Mouse (Mus musculus): Measurements from ENCODE around the gene Dppa3.
"Not testable (repeated sequence)": the region's sequence is repeated elsewhere in the genome, so short reads cannot be mapped to it uniquely, and the experiment has no call there.

Dppa3 gene

DNA sequence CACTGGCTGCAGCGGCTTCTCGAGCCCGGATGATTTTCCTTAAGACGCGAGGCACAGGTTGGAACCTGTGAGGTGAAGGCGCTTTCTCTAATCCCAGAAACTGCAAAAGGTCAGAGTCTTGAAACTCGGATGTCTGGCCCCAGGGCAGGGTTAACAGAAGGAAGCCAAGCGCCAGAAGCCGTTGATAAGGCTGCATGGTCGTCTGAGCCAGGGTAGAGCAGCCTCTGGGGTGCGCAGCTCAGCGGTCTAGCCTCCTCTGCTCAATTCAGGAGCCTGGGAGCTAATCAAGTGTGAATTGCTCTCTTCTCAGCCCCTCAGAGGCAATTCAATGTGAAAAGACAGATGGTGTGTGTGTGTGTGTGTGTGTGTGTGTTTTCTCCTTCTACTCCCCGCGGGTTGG lies 16.4 kb upstream of the Dppa3 start, which contains the start of gene Gdf3:
TSS of gene Gdf3 (minus strand) at position 317 of the 400 bp plus-strand sequence.
- DNase-seq (ENCODE audit: low spot score in 2 of 2), result no peak

GRCm38 (mm10) chr6:122612426-122612825 lies 13.8 kb upstream of the Dppa3 start:
- DNase-seq (ENCODE audit: low spot score in 2 of 2), result no peak

DNA sequence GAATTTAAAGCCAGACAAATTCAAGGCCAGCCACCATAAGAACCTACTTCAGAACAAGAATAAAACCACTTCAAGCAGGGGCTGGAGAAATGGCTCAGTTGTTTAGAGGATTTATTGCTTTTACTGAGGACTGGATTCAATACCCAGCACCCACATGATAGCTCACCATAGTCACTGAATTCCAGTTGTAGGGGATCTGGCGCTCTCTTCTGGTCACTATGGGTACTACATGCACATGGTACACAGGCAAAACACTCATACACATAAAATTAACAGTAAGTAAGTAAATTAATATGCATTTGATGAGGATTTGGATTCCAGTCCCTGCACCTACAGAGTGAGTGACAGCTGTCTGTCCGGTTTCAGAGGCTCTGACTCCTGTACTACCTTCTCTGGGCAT lies 12.2 kb upstream of the Dppa3 start:
- DNase-seq (ENCODE audit: low spot score in 2 of 2), result no peak

DNA sequence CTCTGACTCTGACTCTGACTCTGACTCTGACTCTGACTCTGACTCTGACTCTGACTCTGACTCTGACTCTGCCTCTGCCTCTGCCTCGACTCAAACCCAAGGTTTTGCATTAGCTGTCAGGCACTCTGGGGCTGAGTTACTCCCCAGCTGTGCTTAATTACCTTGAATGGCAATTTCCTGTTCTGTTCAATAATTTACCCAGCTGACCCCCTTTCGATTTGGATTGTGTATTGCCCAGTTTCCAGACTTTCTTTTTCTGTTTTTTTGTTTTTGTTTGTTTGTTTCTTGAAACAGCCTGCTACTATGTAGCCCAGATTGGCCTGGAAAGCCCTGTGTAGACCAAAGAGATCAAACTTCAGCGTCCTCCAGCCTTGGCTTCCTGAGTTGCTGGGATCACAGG lies 10.2 kb upstream of the Dppa3 start:
- DNase-seq (ENCODE audit: low spot score in 2 of 2), result no peak

GRCm38 (mm10) chr6:122621066-122621465 lies 5.1 kb upstream of the Dppa3 start:
- DNase-seq (ENCODE audit: low spot score in 2 of 2), result no peak

DNA sequence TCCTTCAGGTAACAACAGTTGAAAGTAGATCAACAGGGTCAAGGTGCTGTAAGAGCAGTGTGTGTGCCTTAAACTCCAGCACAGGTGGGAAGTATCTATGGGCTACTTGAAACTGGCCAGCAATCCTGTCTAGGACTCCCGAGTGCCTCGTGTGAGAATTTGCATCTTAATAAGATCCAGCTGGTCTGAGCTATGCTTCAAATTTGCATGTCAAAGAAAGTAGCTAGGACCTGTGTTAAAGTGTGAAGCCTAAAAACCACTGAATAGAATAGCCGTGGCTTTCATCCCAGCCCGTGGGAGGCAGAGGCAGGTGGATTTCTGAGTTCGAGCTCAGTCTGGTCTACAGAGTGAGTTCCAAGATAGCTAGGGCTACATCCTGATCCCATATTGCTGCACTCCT lies 1.7 kb upstream of the Dppa3 start:
- DNase-seq (ENCODE audit: low spot score in 2 of 2), result no peak

GRCm38 (mm10) chr6:122625156-122625555 lies 1.1 kb upstream of the Dppa3 start:
- no peak for DNase-seq (ENCODE audit: low spot score in 2 of 2)

- DNase-seq (ENCODE audit: low spot score in 2 of 2), result no peak
These were observed 1.4 kb downstream of the Dppa3 start for GRCm38 (mm10) chr6:122627469-122628108.

GRCm38 (mm10) chr6:122633411-122633810 lies 7.2 kb downstream of the Dppa3 start:
- no peak for DNase-seq (ENCODE audit: low spot score in 2 of 2)

DNA sequence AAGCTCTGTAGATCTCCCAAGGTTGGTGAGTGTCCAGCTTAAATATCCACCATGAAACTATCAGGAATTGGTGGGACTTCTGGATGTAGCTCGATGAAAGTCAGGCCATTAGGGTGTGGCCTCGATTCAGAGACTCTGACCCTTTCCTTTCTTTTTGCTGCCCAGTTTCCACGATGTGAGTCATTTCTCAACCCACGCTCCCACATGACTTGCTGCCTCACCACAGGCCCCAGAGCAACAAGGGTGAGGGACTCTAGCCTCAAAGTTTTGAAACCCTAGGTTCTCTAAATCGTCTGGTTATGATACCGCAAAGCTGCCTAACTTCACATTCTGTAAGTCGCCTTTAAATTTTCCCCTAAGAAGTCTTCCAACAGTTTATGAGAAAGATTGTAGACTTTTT lies 9.1 kb downstream of the Dppa3 start:
- no peak for DNase-seq (ENCODE audit: low spot score in 2 of 2)

DNA sequence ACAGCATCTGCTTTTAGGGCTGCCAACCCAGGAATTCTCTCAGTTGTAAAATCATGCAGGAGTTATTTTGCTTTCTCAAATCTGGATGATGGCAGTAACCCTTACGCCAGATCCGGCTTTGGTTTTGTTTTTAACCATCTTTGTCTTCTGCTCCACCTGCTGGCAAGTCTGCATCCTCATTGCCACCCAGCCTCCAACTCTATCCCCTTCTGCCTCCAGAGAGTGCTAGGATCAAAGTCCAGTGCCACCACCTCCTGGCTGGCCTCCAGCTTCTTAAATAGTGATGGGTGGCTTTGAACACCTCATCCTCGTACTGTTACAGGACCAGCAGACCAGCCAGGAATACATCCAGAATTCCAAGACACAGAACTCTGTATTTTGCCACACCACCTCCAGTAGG lies 10.5 kb downstream of the Dppa3 start:
- DNase-seq (ENCODE audit: low spot score in 2 of 2), result no peak

- DNase-seq (ENCODE audit: low spot score in 2 of 2), result not testable (repeated sequence)
These were observed 11.4 kb downstream of the Dppa3 start for GRCm38 (mm10) chr6:122637566-122637965.

- not testable (repeated sequence) for DNase-seq (ENCODE audit: low spot score in 2 of 2)
These were observed 18.0 kb downstream of the Dppa3 start for GRCm38 (mm10) chr6:122644196-122644595.

DNA sequence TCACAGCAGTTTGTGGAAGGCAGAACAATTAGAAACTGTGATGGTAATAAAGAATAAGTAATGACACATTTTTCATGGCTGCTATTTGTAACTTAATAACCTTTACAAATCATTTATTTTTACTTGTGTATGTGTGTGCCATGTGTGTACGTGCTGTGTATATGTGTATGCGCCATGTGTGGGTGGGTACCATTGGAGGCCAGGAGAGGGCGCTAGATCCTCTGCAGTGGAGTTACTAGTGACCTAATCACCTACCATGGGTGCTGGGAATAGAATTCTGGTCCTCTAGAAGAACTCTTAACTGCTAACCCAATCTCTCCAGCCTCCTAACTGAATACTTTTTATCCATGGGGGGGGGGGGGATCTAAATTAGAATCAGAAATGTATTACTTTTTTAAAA lies 23.7 kb downstream of the Dppa3 start:
- no peak for DNase-seq (ENCODE audit: low spot score in 2 of 2)

DNA sequence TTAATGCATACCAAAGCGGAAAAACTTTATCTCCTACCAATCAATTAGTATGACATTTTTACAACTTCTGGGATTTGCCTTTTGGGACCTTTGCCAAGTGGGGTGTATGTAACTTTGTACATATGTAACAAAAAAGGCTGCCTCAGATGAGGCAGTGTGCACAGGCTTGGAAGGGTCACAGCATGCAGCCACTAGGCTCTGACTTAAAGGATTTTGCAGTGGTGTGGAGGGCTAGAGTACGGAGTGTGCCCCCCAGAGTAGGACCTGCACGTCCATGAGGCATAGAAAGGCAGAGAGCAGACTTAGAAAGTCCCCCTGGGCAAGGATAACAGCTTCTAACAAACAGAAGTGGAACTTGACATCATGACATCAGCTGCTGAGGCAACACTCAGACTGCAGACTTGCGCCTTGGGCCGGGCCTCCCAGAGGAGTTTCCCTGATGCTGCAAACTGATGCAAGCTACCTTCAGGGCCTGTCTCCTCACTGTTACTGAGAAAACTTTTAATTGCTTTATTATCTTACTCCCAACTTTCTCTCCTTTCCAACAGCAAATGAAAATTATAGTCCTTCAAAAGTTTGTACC lies 24.3 kb downstream of the Dppa3 start:
- DNase-seq (ENCODE audit: low spot score in 2 of 2), result no peak

GRCm38 (mm10) chr6:122654301-122654700 lies 28.1 kb downstream of the Dppa3 start:
- no peak for DNase-seq (ENCODE audit: low spot score in 2 of 2)

DNA sequence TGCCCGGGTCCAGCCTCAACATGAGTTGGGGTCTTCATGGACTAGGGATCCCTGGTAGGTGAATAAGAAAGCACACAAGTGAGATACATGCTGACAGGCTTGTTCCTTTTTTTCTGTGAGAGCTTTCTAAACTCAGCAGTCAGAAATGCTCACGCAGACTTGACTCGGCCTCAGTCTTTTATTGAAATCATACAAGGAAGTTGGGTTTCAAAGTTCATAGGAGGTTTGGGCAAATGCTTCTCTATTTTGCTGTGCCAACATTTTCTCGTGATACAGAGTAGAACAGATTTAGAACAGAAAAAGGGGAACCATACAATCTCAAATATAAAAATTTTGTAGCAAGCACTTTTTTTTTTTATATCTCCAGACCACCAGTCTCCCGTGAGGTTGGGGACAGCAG lies 31.4 kb downstream of the Dppa3 start:
- DNase-seq (ENCODE audit: low spot score in 2 of 2), result no peak

GRCm38 (mm10) chr6:122659567-122659966 lies 33.4 kb downstream of the Dppa3 start:
- DNase-seq (ENCODE audit: low spot score in 2 of 2), result no peak

DNA sequence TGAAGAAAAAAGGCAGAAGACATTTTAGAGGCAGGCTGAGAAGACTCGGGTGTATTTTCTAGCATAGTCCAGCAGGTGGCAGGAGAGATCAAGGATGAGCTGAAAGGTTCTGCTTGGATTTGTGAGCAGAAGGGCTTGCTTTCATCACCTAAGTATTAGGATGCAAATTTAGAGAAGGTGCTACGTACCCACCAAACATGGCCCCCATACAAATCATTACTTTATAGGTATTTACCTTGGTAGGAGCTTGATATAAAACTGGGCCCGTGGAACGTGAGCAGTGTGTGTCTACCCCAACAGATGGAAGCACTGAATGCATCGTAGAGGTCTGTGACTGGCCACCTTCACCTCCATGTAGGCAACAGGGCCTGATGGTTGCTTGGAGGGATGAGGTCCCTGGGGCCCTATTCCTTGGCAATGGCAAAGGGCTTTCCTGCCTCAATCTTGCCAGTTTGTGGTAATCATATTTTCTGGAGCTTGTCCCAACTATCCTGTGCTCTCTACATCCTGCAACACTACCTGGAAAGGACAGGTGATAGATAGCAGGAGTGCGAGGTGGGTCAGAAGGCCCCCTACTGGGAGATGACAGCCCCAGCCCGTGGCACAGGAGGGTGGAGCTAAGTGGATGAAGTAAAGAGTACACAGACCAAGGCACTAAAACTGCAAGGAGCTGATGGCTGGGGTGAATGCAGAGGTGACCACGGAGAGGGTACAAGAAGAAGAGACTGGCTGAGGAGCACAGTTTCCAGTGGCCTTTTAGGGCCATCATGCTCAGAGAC lies 34.6 kb downstream of the Dppa3 start:
- DNase-seq (ENCODE audit: low spot score in 2 of 2), result no peak

DNA sequence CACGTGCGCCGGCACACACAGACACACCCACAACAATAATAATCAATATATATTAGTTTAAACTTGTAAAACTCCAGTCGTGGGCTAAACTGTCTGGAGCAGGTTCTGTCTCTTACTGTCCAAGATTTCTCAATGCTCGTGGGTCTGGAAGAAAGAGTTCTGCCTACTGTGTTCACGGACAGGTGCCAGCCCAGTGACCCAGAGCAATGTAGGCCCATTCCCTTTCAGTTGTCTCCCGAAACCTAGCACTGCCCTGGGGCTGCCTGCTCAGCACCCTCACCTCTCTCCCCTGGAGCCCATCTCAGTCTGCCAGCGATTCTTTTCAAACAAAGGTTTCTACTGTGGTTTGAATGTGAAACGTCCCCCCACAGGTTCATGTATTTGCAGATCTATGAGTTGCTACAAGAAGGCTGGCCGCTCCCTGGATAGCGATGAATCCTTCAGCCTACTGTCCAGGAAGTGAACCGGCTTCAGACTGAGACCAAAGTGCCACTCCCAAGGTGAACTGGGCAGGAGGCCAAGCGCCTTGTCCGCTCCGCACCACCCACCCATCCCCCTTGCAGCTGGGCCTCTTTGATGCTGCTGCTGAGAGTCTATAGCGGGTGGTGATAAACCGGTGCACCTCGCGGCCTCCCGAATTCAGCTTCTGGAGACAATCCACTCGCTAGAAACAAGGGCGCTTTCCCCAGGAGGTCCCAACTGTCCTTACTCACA lies 36.5 kb downstream of the Dppa3 start:
- no peak for DNase-seq (ENCODE audit: low spot score in 2 of 2)

GRCm38 (mm10) chr6:122663596-122664206 lies 37.5 kb downstream of the Dppa3 start:
- no peak for DNase-seq (ENCODE audit: low spot score in 2 of 2)

- DNase-seq (ENCODE audit: low spot score in 2 of 2), result no peak
These were observed 39.7 kb downstream of the Dppa3 start for GRCm38 (mm10) chr6:122665866-122666265.

All from right cerebral cortex, postnatal 36 days (tissue).